ENCODE assay signal across 9 mouse cellular contexts in genomic region chr11:101680634-101681325, GRCm38 (mm10). TPM values are rescaled to one million over a fixed set of nuclear protein-coding genes. Genes with fewer than 3 reads are reported as not detected.
DNase-seq lines count a peak whose midpoint lies in the region; ATAC-seq and TF ChIP-seq lines count a peak whose summit lies in the region.
"Had no signal": no experiment of that assay in that cellular context is flagged by ENCODE, and none has a peak within 500 bp of the region (broad histone marks: within the 10 kb centered on the region; RNA-seq: fewer than 3 reads in every experiment).

No protein-coding gene starts in this region.

- no peaks in the 10 kb centered on the region for H3K27me3 ChIP-seq in hindbrain, embryonic 11.5 days (ENCODE audit: control insufficient read depth, insufficient read depth, low read length)
- no peaks in the 10 kb centered on the region for H3K27me3 ChIP-seq in hindbrain, embryonic 16.5 days (replicated peaks; ENCODE audit: control insufficient read depth, insufficient read depth, low read length)
- H3K27me3 ChIP-seq in ES-Bruce4 (ENCODE audit: control insufficient read depth, insufficient read depth, low read length, poor library complexity, severe bottlenecking), result no peaks in the 10 kb centered on the region
- no peaks in the 10 kb centered on the region for H3K27me3 ChIP-seq in forebrain, postnatal 0 days (ENCODE audit: insufficient read depth, low read length)
- H3K27me3 ChIP-seq: kidney, embryonic 15.5 days had no signal

- ATAC-seq in hindbrain, embryonic 11.5 days (ENCODE audit: low FRiP score), result no peak
- ATAC-seq in hindbrain, embryonic 16.5 days, result no peak
- ATAC-seq in forebrain, postnatal 0 days, result no peak; the same call in 1 of the 2 replicates

- 0 out of 2 replicates have a peak overlapping the region, but pooled peaks have one; percentile 24 for H3K27ac ChIP-seq in hindbrain, embryonic 11.5 days (ENCODE audit: low read depth, low read length)
- no peak overlapping the region for H3K27ac ChIP-seq in hindbrain, embryonic 16.5 days (ENCODE audit: low read depth, low read length)
- H3K27ac ChIP-seq in ES-Bruce4 (ENCODE audit: insufficient read depth, low read length), result peak overlapping the region; percentile 10
- H3K27ac ChIP-seq in forebrain, postnatal 0 days (ENCODE audit: low read depth, low read length), result no peak overlapping the region
- H3K27ac ChIP-seq: kidney, embryonic 15.5 days had no signal

- H3K4me1 ChIP-seq in hindbrain, embryonic 11.5 days (replicated peaks; ENCODE audit: control insufficient read depth, insufficient read depth, low read length), result no peaks in the 10 kb centered on the region; the same call in 1 of the 2 replicates
- no peaks in the 10 kb centered on the region for H3K4me1 ChIP-seq in hindbrain, embryonic 16.5 days (ENCODE audit: control insufficient read depth, insufficient read depth, low read depth, low read length)
- H3K4me1 ChIP-seq in ES-Bruce4 (ENCODE audit: control insufficient read depth, insufficient read depth, low read length), result peaks cover 6% of the 10 kb centered on the region
- H3K4me1 ChIP-seq in forebrain, postnatal 0 days (ENCODE audit: insufficient read depth), result no peaks in the 10 kb centered on the region

- TF ChIP-seq EP300 in ES-Bruce4 (IDR thresholded peaks at IDR 0.05; ENCODE audit: insufficient read depth, low read depth, low read length), result no peak

- H3K9ac ChIP-seq in hindbrain, embryonic 11.5 days (ENCODE audit: low read depth, low read length), result no peak overlapping the region
- no peak overlapping the region for H3K9ac ChIP-seq in hindbrain, embryonic 16.5 days (ENCODE audit: low read depth, low read length)
- no peak overlapping the region for H3K9ac ChIP-seq in ES-Bruce4 (ENCODE audit: low read depth, poor library complexity, severe bottlenecking)
- H3K9ac ChIP-seq in forebrain, postnatal 0 days, result 0 out of 2 replicates have a peak overlapping the region, but pooled peaks have one; percentile 6
- H3K9ac ChIP-seq: kidney, embryonic 15.5 days had no signal

- WGBS in hindbrain, embryonic 11.5 days, result 55% methylated on average over 3 of the region's 3 CpGs
- 26% methylated on average over 3 of the region's 3 CpGs for WGBS in hindbrain, embryonic 16.5 days
- WGBS in forebrain, postnatal 0 days, result 18% methylated on average over 3 of the region's 3 CpGs

- no peak for DNase-seq in hindbrain, embryonic 11.5 days (ENCODE audit: low spot score)
- peak; percentile 83 for DNase-seq in brain, embryonic 14.5 days (ENCODE audit: low read depth)
- DNase-seq in forebrain, postnatal 0 days, result peak; percentile 25
- DNase-seq in right cerebral cortex, postnatal 14 days, result no peak
- DNase-seq in gastrocnemius, postnatal 10 days, result no peak
- no peak for DNase-seq in thymus, postnatal 10 days (ENCODE audit: low spot score in 2 of 2)

- no peak overlapping the region for H3K4me2 ChIP-seq in hindbrain, embryonic 11.5 days (replicated peaks; ENCODE audit: low read depth, low read length)
- no peak overlapping the region for H3K4me2 ChIP-seq in hindbrain, embryonic 16.5 days (ENCODE audit: low read length)
- no peak overlapping the region for H3K4me2 ChIP-seq in forebrain, postnatal 0 days (ENCODE audit: low read depth)
- H3K4me2 ChIP-seq: kidney, embryonic 15.5 days had no signal

- no peaks in the 10 kb centered on the region for H3K9me3 ChIP-seq in hindbrain, embryonic 11.5 days (ENCODE audit: control insufficient read depth, low read length)
- no peaks in the 10 kb centered on the region for H3K9me3 ChIP-seq in hindbrain, embryonic 16.5 days (ENCODE audit: control insufficient read depth, low read length)
- no peaks in the 10 kb centered on the region for H3K9me3 ChIP-seq in ES-Bruce4 (replicated peaks; ENCODE audit: control insufficient read depth, insufficient read depth, low read length, poor library complexity, severe bottlenecking)
- H3K9me3 ChIP-seq in forebrain, postnatal 0 days (ENCODE audit: low read length), result no peaks in the 10 kb centered on the region
- H3K9me3 ChIP-seq: kidney, embryonic 15.5 days had no signal

- TF ChIP-seq CTCF in ES-Bruce4 (IDR thresholded peaks at IDR 0.05; ENCODE audit: low read depth, low read length), result no peak
- TF ChIP-seq CTCF in brain, embryonic 14.5 days (IDR thresholded peaks at IDR 0.05; ENCODE audit: borderline replicate concordance, extremely low read depth, insufficient read depth, insufficient read length), result no peak
- no peak for TF ChIP-seq CTCF in forebrain, postnatal 0 days (IDR thresholded peaks at IDR 0.05; ENCODE audit: low read depth)

- no peak for TF ChIP-seq POLR2A in ES-Bruce4 (IDR thresholded peaks at IDR 0.05; ENCODE audit: insufficient read depth, low read length)
- TF ChIP-seq POLR2A in brain, embryonic 14.5 days (IDR thresholded peaks at IDR 0.05; ENCODE audit: borderline replicate concordance, extremely low read depth, insufficient read depth, insufficient read length, poor library complexity, severe bottlenecking), result no peak

- H3K4me3 ChIP-seq in hindbrain, embryonic 11.5 days (ENCODE audit: low read depth, low read length), result no peak overlapping the region
- H3K4me3 ChIP-seq in hindbrain, embryonic 16.5 days (ENCODE audit: low read length), result no peak overlapping the region
- no peak overlapping the region for H3K4me3 ChIP-seq in ES-Bruce4 (ENCODE audit: low read depth, low read length)
- H3K4me3 ChIP-seq in forebrain, postnatal 0 days (ENCODE audit: low read depth, low read length), result no peak overlapping the region
- H3K4me3 ChIP-seq: kidney, embryonic 15.5 days had no signal

- H3K36me3 ChIP-seq in hindbrain, embryonic 11.5 days (ENCODE audit: control insufficient read depth, insufficient read depth, low read length), result no peaks in the 10 kb centered on the region
- no peaks in the 10 kb centered on the region for H3K36me3 ChIP-seq in hindbrain, embryonic 16.5 days (ENCODE audit: control insufficient read depth, insufficient read depth, low read length)
- H3K36me3 ChIP-seq in ES-Bruce4 (ENCODE audit: control insufficient read depth, insufficient read depth, low read length, poor library complexity, severe bottlenecking), result no peaks in the 10 kb centered on the region
- H3K36me3 ChIP-seq in forebrain, postnatal 0 days (ENCODE audit: insufficient read depth), result no peaks in the 10 kb centered on the region
- H3K36me3 ChIP-seq: kidney, embryonic 15.5 days had no signal

RNA-seq across cellular contexts. Expression of gene Arl4d, which starts 15.4 kb away (rescaled TPM):
- 14.1 and 14.2 TPM in 2 replicates for polyA plus RNA-seq in hindbrain, embryonic 11.5 days (2014; fragmentation: Nextera tagmentation; extraction: Ambion mirVana)
- polyA plus RNA-seq in hindbrain, embryonic 16.5 days (2015; fragmentation: Nextera tagmentation; extraction: Ambion mirVana), result 7.6 and 7.7 TPM in 2 replicates
- 5.1 and 5.3 TPM in 2 replicates for polyA plus RNA-seq in ES-Bruce4 (2011; ENCODE audit: insufficient read depth, insufficient read length, low read depth, missing spikeins)
- polyA plus RNA-seq in brain, embryonic 14.5 days (2012; rRNA removed), result 18.9 and 42.0 TPM in 2 replicates
- total RNA-seq in forebrain, postnatal 0 days (2014; rRNA removed), result 22.5 and 28.3 TPM in 2 replicates
- polyA plus RNA-seq in forebrain, postnatal 0 days (2015; fragmentation: Nextera tagmentation; extraction: Ambion mirVana), result 13.4 and 15.7 TPM in 2 replicates
- 10 to 100 TPM in 1 of 2 experiments, 1 to 10 TPM in 1; 7.1 to 10.7 TPM for total RNA-seq in gastrocnemius, postnatal 10 days (2021)

RNA-seq across cellular contexts. Expression of gene Dhx8, which starts 51.9 kb away (rescaled TPM):
- 37.0 and 39.9 TPM in 2 replicates for polyA plus RNA-seq in hindbrain, embryonic 11.5 days (2014; fragmentation: Nextera tagmentation; extraction: Ambion mirVana)
- 25.6 and 28.5 TPM in 2 replicates for polyA plus RNA-seq in hindbrain, embryonic 16.5 days (2015; fragmentation: Nextera tagmentation; extraction: Ambion mirVana)
- 37.6 and 38.9 TPM in 2 replicates for polyA plus RNA-seq in ES-Bruce4 (2011; ENCODE audit: insufficient read depth, insufficient read length, low read depth, missing spikeins)
- 25.2 and 33.5 TPM in 2 replicates for polyA plus RNA-seq in brain, embryonic 14.5 days (2012; rRNA removed)
- 26.5 and 33.3 TPM in 2 replicates for total RNA-seq in forebrain, postnatal 0 days (2014; rRNA removed)
- 18.8 and 25.0 TPM in 2 replicates for polyA plus RNA-seq in forebrain, postnatal 0 days (2015; fragmentation: Nextera tagmentation; extraction: Ambion mirVana)
- total RNA-seq in gastrocnemius, postnatal 10 days (2021), result 10 to 100 TPM; 13.7 to 17.6 TPM

RNA-seq across cellular contexts. Expression of gene Rdm1, which starts 53.8 kb away (rescaled TPM):
- polyA plus RNA-seq in hindbrain, embryonic 11.5 days (2014; fragmentation: Nextera tagmentation; extraction: Ambion mirVana), result 34.5 and 35.5 TPM in 2 replicates
- 17.2 and 21.7 TPM in 2 replicates for polyA plus RNA-seq in hindbrain, embryonic 16.5 days (2015; fragmentation: Nextera tagmentation; extraction: Ambion mirVana)
- 57.4 and 64.0 TPM in 2 replicates for polyA plus RNA-seq in ES-Bruce4 (2011; ENCODE audit: insufficient read depth, insufficient read length, low read depth, missing spikeins)
- 13.7 and 25.0 TPM in 2 replicates for polyA plus RNA-seq in brain, embryonic 14.5 days (2012; rRNA removed)
- total RNA-seq in forebrain, postnatal 0 days (2014; rRNA removed), result 4.4 and 5.2 TPM in 2 replicates
- 8.6 and 9.0 TPM in 2 replicates for polyA plus RNA-seq in forebrain, postnatal 0 days (2015; fragmentation: Nextera tagmentation; extraction: Ambion mirVana)
- 10 to 100 TPM; 18.0 to 20.9 TPM for total RNA-seq in gastrocnemius, postnatal 10 days (2021)

Comparison
In these comparisons a context has a peak if more than half of its experiments do, and no peak if none do; other contexts are left out.
1. H3K27ac ChIP-seq: peak in hindbrain, embryonic 11.5 days (single experiment) and ES-Bruce4 (single experiment); none in hindbrain, embryonic 16.5 days (single experiment) and forebrain, postnatal 0 days (single experiment).
2. DNase-seq: peak in brain, embryonic 14.5 days (single experiment) and forebrain, postnatal 0 days (single experiment); none in hindbrain, embryonic 11.5 days (single experiment), right cerebral cortex, postnatal 14 days (single experiment), gastrocnemius, postnatal 10 days (single experiment) and thymus, postnatal 10 days (0 of 2).